Mouse (Mus musculus) C2C12 (cell line): ENCODE data around the gene Taf5l.

ENCODE experiments used
- CTCF ChIP-seq: IDR thresholded peaks from one replicate; pipeline ENCODE4 v1.5.1; 2011; ENCODE audit not compliant: control insufficient read depth, insufficient read depth, insufficient read length
- FOSL1 ChIP-seq: IDR thresholded peaks from one replicate; pipeline ENCODE4 v1.8.0; 2011; ENCODE audit warnings: mild to moderate bottlenecking, low read length; ENCODE audit not compliant: poor library complexity, insufficient read depth, severe bottlenecking
- MAX ChIP-seq: IDR thresholded peaks from one replicate; pipeline ENCODE4 v1.6.1; 2011; ENCODE audit warnings: mild to moderate bottlenecking, control low read depth
- MYOG ChIP-seq: IDR thresholded peaks from one replicate; pipeline ENCODE4 v1.6.1; 2011; ENCODE audit not compliant: control insufficient read depth, insufficient read length; ENCODE audit errors: extremely low read depth
- USF1 ChIP-seq: IDR thresholded peaks from one replicate; pipeline ENCODE4 v1.6.1; 2011; ENCODE audit warnings: low read depth, mild to moderate bottlenecking, control low read depth, moderate library complexity

- TF ChIP-seq CTCF (no peak), MAX (no peak), FOSL1 (no peak), USF1 (no peak), MYOG (no peak)
Observed at GRCm38 (mm10) chr8:124044931-124045330, 23.7 kb upstream of the Taf5l start.
